In genomic region chr8:35123196-35123621, GRCm38 (mm10) we compare ENCODE assay signal across 8 mouse cellular contexts.
DNase-seq lines count a peak whose midpoint lies in the region; ATAC-seq lines count a peak whose summit lies in the region.

No protein-coding gene starts in this region.

- no peaks in the 10 kb centered on the region for H3K27me3 ChIP-seq in hindbrain, embryonic 16.5 days (replicated peaks; ENCODE audit: control insufficient read depth, insufficient read depth, low read length)

- intact Hi-C loops in left cerebral cortex, postnatal 4 days (cut with DNase I): no loop called here

- H3K4me1 ChIP-seq in hindbrain, embryonic 16.5 days (ENCODE audit: control insufficient read depth, insufficient read depth, low read depth, low read length): peaks cover 7% of the 10 kb centered on the region

- H3K36me3 ChIP-seq in hindbrain, embryonic 16.5 days (ENCODE audit: control insufficient read depth, insufficient read depth, low read length): no peaks in the 10 kb centered on the region

- ATAC-seq in CD4-positive, CD25-positive, alpha-beta regulatory T cell, adult 4 months: peak; percentile 97
- ATAC-seq in hindbrain, embryonic 16.5 days: peak; percentile 76; the same call in 1 of the 2 replicates
- ATAC-seq in megakaryocyte-erythroid progenitor cell, adult 5-6 weeks (replicated peaks; ENCODE audit: low FRiP score, low TSS enrichment, poor library complexity, severe bottlenecking): 0 out of 2 replicates have a peak, but pooled peaks have one; percentile 41

- 2% methylated on average over 14 of the region's 14 CpGs for WGBS in hindbrain, embryonic 16.5 days

- H3K4me3 ChIP-seq in hindbrain, embryonic 16.5 days (ENCODE audit: low read length): peak overlapping the region; percentile 27

- H3K9me3 ChIP-seq in hindbrain, embryonic 16.5 days (ENCODE audit: control insufficient read depth, low read length): no peaks in the 10 kb centered on the region

- H3K4me2 ChIP-seq in hindbrain, embryonic 16.5 days (ENCODE audit: low read length): peak overlapping the region; percentile 57

- DNase-seq in ZHBTc4 (ENCODE audit: low read depth, low spot score): peak; percentile 55
- peak; percentile 39 to 53 for DNase-seq in frontal cortex, postnatal 10 days (ENCODE audit: low spot score in 2 of 2)
- DNase-seq in left cerebral cortex, postnatal 4 days: peak; percentile 43
- DNase-seq in spleen, postnatal 10 days (ENCODE audit: low spot score in 2 of 2): peak; percentile 6 to 63
- DNase-seq in adipocyte (ENCODE audit: low spot score): no peak

- H3K27ac ChIP-seq in hindbrain, embryonic 16.5 days (ENCODE audit: low read depth, low read length): no peak overlapping the region

- H3K9ac ChIP-seq in hindbrain, embryonic 16.5 days (ENCODE audit: low read depth, low read length): peak overlapping the region; percentile 5; the same call in 1 of the 2 replicates

Comparison
In these comparisons a context has a peak if more than half of its experiments do, and no peak if none do; other contexts are left out.
1. ATAC-seq: peak in every context shown above with its lines; median percentile 97 in CD4-positive, CD25-positive, alpha-beta regulatory T cell, adult 4 months; 76 in hindbrain, embryonic 16.5 days; 41 in megakaryocyte-erythroid progenitor cell, adult 5-6 weeks.